Mouse (Mus musculus) G1E-ER4 (cell line): ENCODE measurements around the gene Rab3a. TPM values are rescaled to one million over a fixed set of nuclear protein-coding genes. Genes with fewer than 3 reads are reported as not detected.

Experiments used
- GATA1 ChIP-seq: IDR thresholded peaks from one replicate; pipeline ENCODE4 v1.8.0; 2012; ENCODE audit warnings: low read length, inconsistent platforms
- polyA plus RNA-seq: library from polyadenylated mRNA; stranded (reverse); fragments of >175 nt; gene quantifications from 2 replicates; pipeline ENCODE4 v1.2.3, GENCODE M21; 2012

Rab3a gene
- polyA plus RNA-seq, 1 experiment: 26.1 TPM

DNA sequence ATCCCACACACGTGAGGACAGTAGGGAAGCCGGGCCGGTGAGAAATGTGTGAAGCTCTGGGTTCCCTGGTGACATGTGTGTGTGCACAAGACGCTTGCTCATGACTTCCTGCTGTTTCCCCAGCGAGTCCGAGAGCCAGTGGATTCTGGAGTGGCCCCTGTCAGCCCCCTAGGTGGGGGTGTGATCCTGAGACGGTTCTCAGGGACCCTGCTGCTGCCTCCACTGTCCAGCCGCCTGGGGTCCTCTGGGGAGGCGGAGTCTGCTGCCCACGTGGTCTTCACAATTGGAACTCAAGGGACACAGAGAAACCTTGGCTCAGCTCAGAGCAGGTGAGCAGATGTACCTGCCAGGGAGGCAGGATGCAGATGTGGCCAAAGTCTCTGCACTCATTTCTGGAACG, 27.8 kb upstream of the Rab3a start:
- TF ChIP-seq GATA1: no peak

DNA sequence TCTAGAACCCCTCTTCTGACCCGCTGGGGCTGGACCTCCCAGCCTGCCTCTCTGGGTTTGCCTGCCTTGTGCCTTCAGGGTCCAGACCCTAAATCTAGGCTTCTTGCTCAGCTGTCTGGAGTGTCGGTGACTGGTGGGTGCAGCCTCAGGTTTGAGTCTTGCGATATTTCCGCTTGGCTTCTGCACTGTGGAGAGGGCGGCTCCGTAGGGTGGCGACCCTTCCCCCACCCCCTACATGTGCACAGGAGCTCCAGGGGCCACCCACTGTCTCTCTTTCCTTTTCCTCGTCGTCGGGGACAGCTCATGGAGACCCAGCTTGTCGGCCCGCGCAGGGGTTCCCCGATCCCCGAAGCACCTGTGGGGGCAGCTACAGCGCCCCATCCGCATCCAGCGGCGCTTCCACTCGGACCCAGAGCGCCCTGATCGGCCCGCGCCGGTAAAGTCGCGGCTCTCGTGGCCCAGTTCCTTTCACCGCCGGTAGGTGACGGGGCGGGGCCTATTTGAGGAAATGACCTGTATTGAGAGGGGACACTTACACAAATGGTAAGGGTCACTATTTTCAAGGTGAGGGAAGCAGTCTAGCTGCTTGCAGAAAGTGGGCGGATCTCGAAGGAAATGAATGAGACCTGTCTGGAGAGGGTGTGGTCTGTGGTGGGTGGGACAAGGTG, 24.5 kb upstream of the Rab3a start:
- TF ChIP-seq GATA1: no peak

DNA sequence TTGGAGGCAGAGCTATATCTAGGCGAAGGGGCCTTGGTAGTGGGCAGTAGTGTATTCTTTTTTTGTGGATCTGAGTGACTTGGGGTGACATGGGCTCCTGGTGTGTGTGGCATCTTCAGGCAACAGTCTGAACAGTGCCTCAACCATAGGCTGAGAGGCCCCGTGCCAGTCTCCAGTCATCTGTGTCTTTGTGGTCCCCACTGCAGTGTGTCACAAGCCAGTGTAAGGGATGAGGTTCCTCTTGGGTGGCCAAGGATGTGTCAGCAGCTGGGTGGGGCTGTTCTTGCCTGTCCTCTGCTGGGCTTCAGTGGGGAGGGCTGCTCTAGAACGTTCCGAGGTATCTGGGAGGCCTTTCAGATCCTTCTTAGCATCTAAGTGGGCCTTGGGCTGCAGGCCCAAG, 23.5 kb upstream of the Rab3a start:
- TF ChIP-seq GATA1: no peak

DNA sequence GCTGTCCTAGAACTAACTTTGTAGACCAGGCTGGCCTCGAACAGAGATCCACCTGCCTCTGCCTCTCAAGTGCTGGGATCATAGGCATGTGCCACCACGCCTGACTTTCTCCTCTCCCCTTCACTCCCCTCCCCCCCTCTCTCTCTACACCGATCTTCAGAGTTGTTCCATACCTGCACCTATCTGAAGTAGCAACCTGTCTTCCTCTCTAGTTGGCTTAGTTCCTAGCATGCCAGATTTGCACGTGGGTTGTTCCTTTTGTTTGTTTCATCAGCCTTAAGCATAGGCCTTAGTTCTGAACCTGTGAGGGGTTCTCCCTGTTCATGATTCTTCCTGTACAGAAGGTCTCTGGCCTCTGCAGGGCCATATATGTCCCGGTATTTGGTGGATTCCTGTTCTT, 16.8 kb upstream of the Rab3a start:
- no peak for TF ChIP-seq GATA1

DNA sequence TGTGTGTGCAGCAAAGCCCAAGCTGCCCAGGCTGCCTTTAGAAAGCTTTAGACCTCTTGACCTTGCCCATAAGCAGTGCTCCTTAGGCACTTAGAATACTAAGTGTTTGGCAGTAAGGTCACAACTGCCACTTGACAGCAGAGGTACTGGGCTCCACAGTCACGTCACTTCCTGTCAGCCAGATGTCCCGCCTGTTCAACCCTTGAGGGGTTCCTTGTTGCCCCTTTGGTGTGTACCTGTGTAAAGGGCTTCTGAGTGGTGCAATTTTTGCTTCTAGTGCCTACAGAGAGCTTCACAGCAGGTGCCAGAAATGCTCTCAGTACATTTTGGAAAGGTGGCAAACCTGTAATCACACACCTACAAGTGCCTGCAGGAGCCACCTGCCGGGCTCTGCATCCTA, 16.3 kb upstream of the Rab3a start:
- TF ChIP-seq GATA1: no peak

DNA sequence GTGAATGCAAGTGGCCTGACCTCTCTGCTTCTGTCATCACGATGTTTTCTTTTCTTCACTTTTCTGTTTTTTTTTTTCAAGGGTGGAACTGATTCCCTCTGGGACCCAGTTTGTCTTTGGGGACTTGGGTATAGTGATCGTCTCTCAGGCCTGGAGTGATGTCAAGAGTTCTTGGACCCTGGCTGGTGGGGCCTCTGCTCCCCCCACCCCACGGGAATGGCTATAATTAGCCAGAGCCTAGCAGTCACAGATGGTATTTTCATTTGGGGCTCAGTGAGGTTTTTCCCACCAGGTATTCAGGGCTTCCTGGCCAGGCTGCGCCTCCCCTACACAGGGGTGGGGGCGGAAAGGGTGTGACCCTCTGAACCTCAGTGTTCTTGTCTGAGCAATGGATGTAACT, 12.8 kb upstream of the Rab3a start:
- no peak for TF ChIP-seq GATA1

DNA sequence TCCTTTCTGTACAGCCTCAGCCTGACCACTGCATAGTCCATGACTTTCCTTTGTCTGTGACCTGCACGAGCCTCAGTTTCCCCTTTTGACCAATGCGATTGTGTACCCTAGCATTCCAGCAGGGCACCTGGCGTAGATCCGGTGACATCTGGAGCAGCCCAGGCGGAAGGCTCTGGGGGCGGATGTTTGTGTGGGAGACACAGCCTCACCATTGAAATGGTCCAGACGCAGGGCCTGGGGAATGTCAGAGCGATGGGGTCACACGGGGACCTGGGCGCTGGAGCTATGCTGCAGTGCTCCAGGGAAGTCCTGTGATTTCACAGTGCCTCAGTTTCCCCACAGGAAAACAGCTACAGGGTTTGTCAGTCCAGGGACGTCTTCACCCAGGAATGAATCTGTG, 12.3 kb upstream of the Rab3a start:
- TF ChIP-seq GATA1: no peak

DNA sequence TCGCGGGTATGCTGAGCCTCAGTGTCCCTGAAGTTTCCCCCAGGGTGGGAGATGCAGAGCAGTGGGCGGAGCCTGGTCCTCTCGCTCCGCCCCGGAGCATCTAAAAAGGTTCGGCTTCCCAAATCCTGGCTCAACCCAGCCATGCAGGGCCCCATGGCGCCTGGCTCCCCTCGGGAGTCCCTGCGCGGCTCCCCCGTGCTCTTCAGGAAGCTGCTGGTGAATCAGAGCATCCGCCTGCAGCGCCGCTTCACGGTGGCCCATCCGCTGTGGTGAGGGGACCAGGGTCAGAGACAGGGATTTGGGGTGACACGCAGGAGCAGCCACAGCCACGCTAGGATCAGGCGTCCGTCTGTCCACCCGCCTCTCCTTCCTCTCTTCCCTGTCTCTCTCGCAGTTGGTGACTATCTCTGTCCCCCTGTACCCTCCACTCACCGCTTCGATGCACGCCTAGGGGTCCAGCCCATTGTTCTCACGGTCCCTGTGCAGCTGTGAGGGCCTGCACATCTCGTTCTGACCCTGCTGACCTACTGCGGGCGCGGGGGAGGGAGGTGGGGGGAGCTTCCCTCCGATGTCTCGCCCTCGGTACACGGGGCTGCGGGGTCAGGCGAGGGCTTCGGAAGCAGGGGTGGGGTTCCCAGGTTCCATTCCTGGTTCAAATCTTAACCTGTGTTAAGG, 11.4 kb upstream of the Rab3a start:
- no peak for TF ChIP-seq GATA1

DNA sequence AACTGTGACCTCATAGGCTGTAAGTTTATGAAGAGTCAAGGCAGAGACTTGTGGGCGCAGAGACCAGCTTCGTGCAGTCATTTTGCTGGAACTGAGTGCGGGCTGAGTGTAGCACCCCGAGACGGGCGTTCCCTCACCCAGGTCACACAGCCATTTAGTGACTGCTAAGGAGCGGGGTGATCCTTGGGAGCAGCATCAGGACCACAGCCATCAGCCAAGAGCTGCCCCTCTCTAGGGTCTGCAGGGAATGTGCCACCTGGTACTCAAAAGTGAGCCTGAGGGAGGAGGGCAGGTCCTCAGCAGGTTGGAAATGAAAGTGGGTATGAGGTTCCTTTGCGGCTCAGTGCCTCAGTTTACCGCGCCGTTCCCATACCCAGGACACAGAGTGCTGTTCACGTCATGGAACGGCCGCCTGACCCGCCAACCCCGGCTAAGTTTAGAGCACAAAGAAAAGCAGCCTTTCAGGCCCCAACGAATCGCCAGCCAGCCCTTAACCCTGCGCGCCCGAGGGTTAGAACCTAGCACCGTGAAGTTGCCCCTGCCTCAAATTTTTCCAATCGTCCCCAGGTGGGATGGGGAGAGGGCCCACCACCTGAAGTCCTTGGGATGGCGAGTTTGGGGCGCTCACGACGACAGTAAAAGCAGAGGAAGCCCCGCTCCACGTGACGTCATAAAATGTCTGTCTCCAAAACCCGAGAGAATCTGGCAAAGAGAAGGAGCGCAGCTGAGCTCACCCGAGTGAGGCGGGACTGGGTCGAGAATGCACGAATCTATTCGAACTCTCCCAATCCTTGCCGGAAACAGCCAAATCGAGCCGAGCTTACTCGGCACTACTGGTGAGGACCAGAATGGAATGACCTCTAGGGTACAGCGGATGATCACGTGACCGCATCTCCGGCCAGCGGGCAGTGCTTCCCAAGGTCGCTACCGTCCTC, 10.6 kb upstream of the Rab3a start:
- no peak for TF ChIP-seq GATA1

DNA sequence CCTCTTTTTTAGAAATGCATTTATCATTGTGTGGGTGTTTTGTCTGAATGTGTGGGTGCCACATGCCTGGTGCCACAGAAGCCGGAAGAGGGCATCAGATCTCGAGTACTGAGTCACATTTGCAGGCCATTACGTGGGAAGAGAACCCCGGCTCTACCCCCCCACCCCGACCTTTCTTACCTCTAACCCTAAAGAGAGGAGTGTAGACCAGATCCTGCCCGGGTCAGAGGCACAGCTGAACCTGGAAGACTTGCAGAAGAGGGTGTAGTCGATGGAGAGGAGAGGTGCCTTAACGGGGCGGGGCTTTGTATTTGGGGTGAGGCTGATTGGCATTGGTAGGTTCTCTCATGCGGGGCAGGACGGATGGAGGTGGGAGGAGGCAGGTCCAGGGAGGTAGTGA, 9.7 kb upstream of the Rab3a start:
- TF ChIP-seq GATA1: no peak

DNA sequence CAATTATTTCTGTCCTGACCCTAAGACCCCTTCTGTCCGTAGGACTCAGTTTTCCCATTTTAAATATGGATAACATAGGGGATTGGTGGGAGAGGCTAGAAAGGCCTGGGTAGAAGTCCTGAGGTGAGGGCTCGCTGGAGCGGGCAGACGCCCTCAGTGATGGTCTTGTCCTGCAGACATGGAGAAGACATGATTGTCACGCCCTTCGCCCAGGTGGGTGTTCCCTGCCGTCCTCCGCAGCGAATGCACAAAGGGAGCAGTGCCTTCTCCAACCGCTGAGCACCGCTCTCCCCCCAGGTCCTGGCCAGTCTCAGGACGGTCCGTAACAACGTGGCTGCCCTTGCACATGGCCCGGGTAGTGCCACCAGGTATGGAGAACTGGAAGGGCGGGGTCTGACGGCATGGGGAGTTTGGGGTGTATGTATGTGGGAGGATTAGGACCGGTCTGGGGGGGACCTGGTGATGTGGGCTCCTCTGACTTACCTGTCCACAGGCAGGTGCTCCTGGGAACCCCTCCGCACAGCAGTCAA, 8.7 kb upstream of the Rab3a start:
- TF ChIP-seq GATA1: no peak

DNA sequence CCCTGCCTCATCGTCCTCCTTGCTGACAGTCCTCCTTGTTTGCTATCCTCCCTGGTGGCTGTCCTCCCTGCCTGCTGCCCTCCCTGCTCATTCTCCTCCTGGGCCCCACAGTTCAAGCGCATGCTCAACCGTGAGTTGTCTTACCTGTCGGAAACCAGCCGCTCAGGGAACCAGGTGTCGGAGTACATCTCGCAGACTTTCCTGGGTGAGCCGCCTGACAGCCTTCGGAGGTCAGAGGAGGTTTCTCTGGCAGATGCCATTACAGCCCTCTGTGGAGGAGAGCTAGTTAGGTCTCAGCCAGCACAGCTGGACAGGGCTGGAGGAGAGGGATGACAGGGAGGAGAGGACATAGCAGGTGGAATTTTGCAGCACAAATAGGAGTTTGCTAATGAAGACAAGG, 7.8 kb upstream of the Rab3a start:
- TF ChIP-seq GATA1: no peak

DNA sequence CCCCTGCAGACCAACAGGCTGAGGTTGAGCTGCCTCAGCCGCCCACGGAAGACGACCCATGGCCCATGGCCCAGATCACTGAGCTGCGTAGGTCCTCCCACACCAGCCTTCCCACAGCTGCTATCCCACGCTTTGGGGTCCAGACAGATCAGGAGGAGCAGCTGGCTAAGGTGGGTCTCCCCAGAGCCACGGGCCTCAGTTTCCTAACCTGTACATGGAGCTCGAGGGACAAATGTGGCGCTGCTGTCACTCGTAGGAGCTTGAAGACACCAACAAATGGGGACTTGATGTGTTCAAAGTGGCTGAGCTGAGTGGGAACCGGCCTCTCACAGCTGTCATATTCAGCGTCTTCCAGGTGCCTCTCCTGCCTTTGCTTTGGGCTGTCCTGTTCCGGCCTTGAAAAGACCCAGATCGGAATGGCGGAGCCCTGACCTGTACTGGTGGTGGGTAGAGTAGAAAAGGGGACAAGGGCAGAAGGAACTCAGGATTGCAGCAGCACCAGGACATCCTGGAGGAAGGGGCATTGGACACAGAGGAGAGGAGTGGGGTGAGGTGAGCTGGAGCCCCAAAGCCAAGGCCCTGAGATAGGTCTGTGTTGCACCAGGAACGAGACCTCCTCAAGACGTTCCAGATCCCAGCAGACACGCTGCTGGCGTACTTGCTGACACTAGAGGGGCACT, 7.1 kb upstream of the Rab3a start:
- TF ChIP-seq GATA1: no peak

DNA sequence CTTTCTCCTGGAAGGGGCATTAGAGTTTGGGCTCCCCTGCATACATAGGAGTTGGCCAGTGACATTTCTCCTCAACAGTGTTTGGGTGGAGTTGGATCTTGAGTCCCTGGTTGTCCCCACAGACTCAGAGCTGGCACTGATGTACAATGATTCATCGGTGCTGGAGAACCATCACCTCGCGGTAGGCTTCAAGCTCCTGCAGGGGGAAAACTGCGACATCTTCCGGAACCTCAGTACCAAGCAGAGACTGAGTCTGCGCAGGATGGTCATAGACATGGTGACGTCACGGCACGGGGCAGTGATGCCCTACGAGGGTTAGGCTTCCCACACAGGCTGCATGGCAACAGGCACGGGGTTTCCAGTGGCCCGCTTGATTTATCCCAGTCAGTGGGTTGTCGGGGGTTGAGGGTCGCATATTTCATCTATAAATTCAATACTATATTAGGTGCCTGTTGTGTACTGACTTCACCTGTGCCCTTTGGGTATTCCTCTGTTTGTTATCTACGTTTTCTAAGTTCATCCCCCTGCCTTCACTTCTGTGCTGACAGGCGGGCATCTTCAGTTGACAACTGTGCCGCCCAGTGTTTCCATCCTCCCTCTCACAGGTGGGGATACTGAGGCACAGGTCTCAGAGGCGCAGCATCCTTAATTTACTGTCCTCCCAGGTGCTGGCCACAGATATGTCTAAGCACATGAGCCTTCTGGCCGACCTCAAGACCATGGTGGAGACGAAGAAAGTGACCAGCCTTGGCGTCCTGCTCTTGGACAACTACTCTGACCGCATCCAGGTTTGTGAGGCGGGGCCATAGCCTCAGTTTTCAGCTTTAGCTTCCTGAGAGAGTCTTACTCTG, 6.0 kb upstream of the Rab3a start:
- no peak for TF ChIP-seq GATA1
